Mouse (Mus musculus) testis, adult 2 months (tissue): Measurements from ENCODE around the gene Olfr702. TPM values are rescaled to one million over a fixed set of nuclear protein-coding genes. Genes with fewer than 3 reads are reported as not detected.

Experiments used
- H3K27ac ChIP-seq: fragments of 200-500 bp; 2 replicates; pipeline ENCODE4 v1.5.1; 2012; ENCODE audit warnings: low read depth, low read length; ENCODE audit not compliant: control insufficient read depth, insufficient read depth
- H3K27me3 ChIP-seq: fragments of 200-500 bp; 2 replicates; pipeline ENCODE4 v1.6.1; 2012; ENCODE audit warnings: mild to moderate bottlenecking, low read length, moderate library complexity; ENCODE audit not compliant: control insufficient read depth, insufficient read depth
- H3K36me3 ChIP-seq: fragments of 200-500 bp; 2 replicates; pipeline ENCODE4 v1.6.1; 2012; ENCODE audit warnings: mild to moderate bottlenecking, low read length; ENCODE audit not compliant: control insufficient read depth, insufficient read depth
- H3K4me1 ChIP-seq: fragments of 200-500 bp; 2 replicates; pipeline ENCODE4 v1.6.1; 2012; ENCODE audit warnings: low read length; ENCODE audit not compliant: control insufficient read depth, insufficient read depth
- H3K4me3 ChIP-seq: fragments of 200-500 bp; 2 replicates; pipeline ENCODE4 v1.5.1; 2012; ENCODE audit warnings: low read depth, mild to moderate bottlenecking, low read length, moderate library complexity, mixed read lengths; ENCODE audit not compliant: control insufficient read depth
- CTCF ChIP-seq: fragments of 200-500 bp; IDR thresholded peaks from 2 replicates; pipeline ENCODE4 v1.5.1; 2012; ENCODE audit warnings: low read depth, mild to moderate bottlenecking, inconsistent platforms, low read length, moderate library complexity; ENCODE audit not compliant: control insufficient read depth, insufficient read depth, insufficient replicate concordance
- POLR2A ChIP-seq: fragments of 200-500 bp; IDR thresholded peaks from 2 replicates; pipeline ENCODE4 v1.6.1; 2012; ENCODE audit warnings: low read depth, mild to moderate bottlenecking, inconsistent platforms, low read length, moderate library complexity; ENCODE audit not compliant: control insufficient read depth
- polyA plus RNA-seq: library from polyadenylated mRNA; depleted of rRNA; stranded (reverse); fragments of >200 nt; gene quantifications from 2 replicates; pipeline ENCODE4 v1.2.3, GENCODE M21; 2012; rRNA removed

Olfr702 gene
- polyA plus RNA-seq, 1 experiment = not detected

DNA sequence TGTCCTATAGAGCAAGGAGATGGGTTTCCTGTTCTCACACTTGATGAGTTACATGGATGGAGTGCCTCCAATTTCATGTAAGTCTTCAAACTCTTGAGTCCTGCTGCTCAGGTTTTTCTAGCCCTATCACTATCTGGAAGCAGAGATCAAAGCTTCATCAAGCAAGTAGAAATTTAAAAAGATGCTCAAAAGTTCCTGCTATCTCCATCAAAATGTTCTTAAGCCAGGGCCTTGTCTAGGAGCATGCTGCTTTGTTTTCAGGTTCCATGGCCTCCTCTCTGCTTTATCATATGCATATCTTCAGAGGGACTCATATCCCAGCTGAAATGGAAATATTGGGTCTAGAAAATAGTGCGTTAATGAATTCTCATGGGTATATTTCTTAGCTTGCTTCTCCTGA, 25.0 kb downstream of the Olfr702 start, which contains the start of gene Olfr700:
Gene Olfr700 (minus strand): TSS at position 101 of the 400 bp plus-strand sequence.
- no peak for TF ChIP-seq POLR2A
- TF ChIP-seq CTCF = no peak
- no peaks in the 10 kb centered on the region for H3K27me3 ChIP-seq
- H3K4me3 ChIP-seq = no peak within 1 kb of the TSS
- H3K4me1 ChIP-seq = no peaks in the 10 kb centered on the region
- no peak within 1 kb of the TSS for H3K27ac ChIP-seq
- H3K36me3 ChIP-seq = no peaks in the 10 kb centered on the region

DNA sequence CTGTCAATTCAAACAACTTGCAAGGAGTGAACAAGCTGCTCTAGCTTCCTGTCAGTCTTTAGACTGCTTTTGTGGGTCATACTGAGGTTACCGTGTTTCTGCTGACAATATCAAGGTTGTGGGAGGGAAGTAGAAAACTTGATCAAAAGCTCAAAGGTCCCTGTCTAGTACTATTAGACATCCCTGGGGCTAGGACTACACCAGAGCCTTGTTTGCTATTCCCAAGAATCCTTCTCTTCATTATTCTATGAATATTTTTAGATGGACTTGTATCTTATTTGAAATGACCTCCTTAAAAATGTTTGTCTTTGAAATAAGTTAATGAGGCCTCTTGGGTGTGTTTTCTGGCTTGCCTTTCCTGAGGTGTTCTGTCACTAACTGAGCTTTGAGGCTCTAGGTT, 40.6 kb downstream of the Olfr702 start, which contains the start of gene Olfr699:
Gene Olfr699 (minus strand): TSS at position 101 of the 400 bp plus-strand sequence.
- H3K36me3 ChIP-seq = no peaks in the 10 kb centered on the region
- no peak within 1 kb of the TSS for H3K4me3 ChIP-seq
- H3K4me1 ChIP-seq = no peaks in the 10 kb centered on the region
- no peaks in the 10 kb centered on the region for H3K27me3 ChIP-seq
- TF ChIP-seq POLR2A (no peak), CTCF (no peak)
- no peak within 1 kb of the TSS for H3K27ac ChIP-seq

DNA sequence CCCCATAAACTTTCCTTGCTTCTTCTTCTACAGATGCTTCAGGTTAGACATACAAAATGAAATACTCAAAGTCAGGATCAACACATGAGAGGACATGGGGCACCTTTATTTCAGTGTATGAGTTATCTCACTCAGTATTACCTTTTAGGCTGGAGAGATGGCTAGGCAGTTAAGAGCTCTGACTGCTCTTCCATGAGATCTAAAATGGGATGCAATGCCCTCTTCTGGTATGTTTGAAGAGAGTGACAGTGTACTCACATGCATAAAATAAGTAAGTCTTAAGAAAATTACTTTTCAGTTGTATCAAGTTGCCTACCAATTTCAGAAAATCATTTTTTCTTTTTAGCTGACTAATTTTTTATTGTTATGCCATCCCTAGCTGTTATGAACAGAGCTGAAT, 45.4 kb downstream of the Olfr702 start:
- H3K27me3 ChIP-seq = no peaks in the 10 kb centered on the region
- H3K27ac ChIP-seq = no peak overlapping the region
- TF ChIP-seq POLR2A = no peak
- TF ChIP-seq CTCF = no peak
- H3K36me3 ChIP-seq = no peaks in the 10 kb centered on the region
- no peaks in the 10 kb centered on the region for H3K4me1 ChIP-seq
- H3K4me3 ChIP-seq = no peak overlapping the region

Other genes starting within 250 kb of the Olfr702 start
- 0.19 TPM in 1 of 2 replicates, not detected in the other for gene Olfr693, start 153.3 kb downstream of the Olfr702 start, polyA plus RNA-seq
- not detected in 2 replicates for gene Olfr694, start 142.1 kb downstream of the Olfr702 start, polyA plus RNA-seq
- gene Olfr695, start 117.5 kb downstream of the Olfr702 start, polyA plus RNA-seq = not detected in 2 replicates
- 2.0 and 2.3 TPM in 2 replicates for gene Olfr697, start 91.5 kb downstream of the Olfr702 start, polyA plus RNA-seq
- 0.11 TPM in 1 of 2 replicates, not detected in the other for gene Olfr698, start 78.5 kb downstream of the Olfr702 start, polyA plus RNA-seq
- gene Olfr699, start 40.7 kb downstream of the Olfr702 start, polyA plus RNA-seq = 0.04 TPM in 1 of 2 replicates, not detected in the other
- 0.44 and 0.57 TPM in 2 replicates for gene Olfr700, start 25.1 kb downstream of the Olfr702 start, polyA plus RNA-seq
- gene Olfr701, start 19.8 kb downstream of the Olfr702 start, polyA plus RNA-seq = 20.7 and 29.8 TPM in 2 replicates
- 0.20 and 0.58 TPM in 2 replicates for gene Olfr703, start 9.5 kb upstream of the Olfr702 start, polyA plus RNA-seq
- gene Olfr704, start 29.3 kb upstream of the Olfr702 start, polyA plus RNA-seq = not detected in 2 replicates
- gene Olfr705, start 43.0 kb upstream of the Olfr702 start, polyA plus RNA-seq = not detected in 2 replicates
- not detected in 2 replicates for gene Olfr706, start 54.3 kb upstream of the Olfr702 start, polyA plus RNA-seq
- not detected in 2 replicates for gene Olfr707, start 67.3 kb upstream of the Olfr702 start, polyA plus RNA-seq
- gene Olfr1532-ps1, start 74.1 kb upstream of the Olfr702 start, polyA plus RNA-seq = not detected in 2 replicates
- gene Olfr709-ps1, start 98.3 kb upstream of the Olfr702 start, polyA plus RNA-seq = not detected in 2 replicates
- gene Olfr710, start 114.4 kb upstream of the Olfr702 start, polyA plus RNA-seq = not detected in 2 replicates
- not detected in 2 replicates for gene Olfr6, start 130.0 kb upstream of the Olfr702 start, polyA plus RNA-seq
- not detected in 2 replicates for gene Olfr711, start 141.6 kb upstream of the Olfr702 start, polyA plus RNA-seq
- 0.09 TPM in 1 of 2 replicates, not detected in the other for gene Olfr2, start 172.2 kb upstream of the Olfr702 start, polyA plus RNA-seq
- not detected in 2 replicates for gene Olfr713, start 197.3 kb upstream of the Olfr702 start, polyA plus RNA-seq
- gene Olfr714, start 237.1 kb upstream of the Olfr702 start, polyA plus RNA-seq = not detected in 2 replicates